Mouse (Mus musculus) frontal cortex, adult 2 months (tissue): ENCODE measurements at regions not wholly inside any gene's neighbourhood (a gene's known extent, or its start where the extent isn't known, plus 50 kb on each side); places are given as distances from the start of the nearest gene placed in this dataset.

Experiments used
- DNase-seq, 2 experiments: peaks; one replicate each; pipeline ENCODE4 v3.0.0; 2022; ENCODE audit warnings: low spot score in 1 of 2; ENCODE audit errors: extremely low spot score in 1 of 2

- no peak for DNase-seq
Measured at GRCm38 (mm10) chr7:37908618-37909130, 114.7 kb downstream of the Uri1 start.

- no peak for DNase-seq
Measured at GRCm38 (mm10) chr7:37893885-37894284, 120.4 kb upstream of the Zfp536 start.

GRCm38 (mm10) chr7:37874382-37874781, 100.9 kb upstream of the Zfp536 start:
- peak in 1 of 2 experiments; percentile 41 for DNase-seq

GRCm38 (mm10) chr7:37870956-37871355, 97.5 kb upstream of the Zfp536 start:
- no peak for DNase-seq

GRCm38 (mm10) chr7:37866468-37866867, 93.0 kb upstream of the Zfp536 start:
- no peak for DNase-seq

- no peak for DNase-seq
Measured at GRCm38 (mm10) chr7:37851471-37851870, 78.0 kb upstream of the Zfp536 start.

- no peak for DNase-seq
Measured at GRCm38 (mm10) chr7:37845201-37845600, 71.8 kb upstream of the Zfp536 start.

GRCm38 (mm10) chr7:37842000-37842513, 68.6 kb upstream of the Zfp536 start:
- DNase-seq: no peak

GRCm38 (mm10) chr7:37841549-37841948, 68.1 kb upstream of the Zfp536 start:
- no peak for DNase-seq

- DNase-seq: no peak
Measured at GRCm38 (mm10) chr7:37837883-37838282, 64.4 kb upstream of the Zfp536 start.

GRCm38 (mm10) chr7:37837372-37837771, 63.9 kb upstream of the Zfp536 start:
- DNase-seq: no peak

- DNase-seq: no peak
Measured at GRCm38 (mm10) chr7:37833420-37833819, 60.0 kb upstream of the Zfp536 start.

- DNase-seq: no peak
Measured at GRCm38 (mm10) chr7:37832322-37832721, 58.9 kb upstream of the Zfp536 start.

GRCm38 (mm10) chr7:37825766-37826165, 52.3 kb upstream of the Zfp536 start:
- no peak for DNase-seq
